Mouse (Mus musculus): Measurements from ENCODE around the gene Map3k11.

Gene Map3k11

DNA sequence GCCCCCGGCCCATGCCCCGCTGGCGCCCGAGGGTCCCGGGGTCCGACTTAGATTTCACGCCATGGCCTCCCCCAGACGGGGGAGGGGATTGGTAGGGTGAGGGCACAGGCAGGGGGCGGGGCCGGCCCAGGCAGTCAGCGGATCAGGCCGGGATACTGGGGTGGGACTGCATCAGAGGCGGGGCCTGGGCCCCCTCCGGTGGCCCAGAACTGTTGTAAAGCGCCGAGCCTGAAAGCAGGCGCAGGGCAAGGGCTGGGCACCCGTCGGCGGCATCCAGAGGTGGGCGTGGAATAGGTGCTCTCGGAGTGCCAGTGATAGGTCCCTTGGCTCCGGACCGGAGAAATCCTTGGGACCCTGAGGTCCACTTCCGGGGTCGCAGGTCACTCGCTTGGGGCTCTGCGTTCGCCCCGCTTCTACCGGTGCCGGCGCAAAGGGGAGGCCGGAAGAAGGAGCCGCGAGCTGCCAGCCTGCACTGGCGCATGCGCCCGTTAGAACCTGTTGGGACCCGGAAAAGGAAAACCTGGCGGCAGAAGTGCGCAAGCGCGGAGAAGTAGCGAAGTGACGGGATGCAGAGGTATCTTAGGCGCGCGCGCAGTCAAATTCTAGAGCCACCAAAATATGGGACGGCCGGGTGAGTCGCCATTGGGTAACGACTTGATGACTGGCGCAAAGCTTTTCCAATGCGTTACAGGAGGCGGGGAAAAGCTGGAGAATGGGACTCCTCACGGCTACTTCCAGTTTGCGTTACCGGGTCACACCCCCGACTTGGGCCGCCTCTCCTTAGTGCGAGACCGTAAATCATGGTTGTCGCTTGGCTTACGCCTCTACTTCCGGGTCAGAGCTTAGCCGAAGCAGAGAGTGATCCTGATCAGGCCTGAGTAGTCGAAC, at the start of gene Map3k11, which contains the start of gene Pcnx3:
TSS of gene Map3k11 (plus strand) at position 543 of the 888 bp plus-strand sequence.
TSS of gene Pcnx3 (minus strand) at position 709 of the 888 bp plus-strand sequence.
- DNase-seq (ENCODE audit: low spot score), result peak; percentile 96

DNA sequence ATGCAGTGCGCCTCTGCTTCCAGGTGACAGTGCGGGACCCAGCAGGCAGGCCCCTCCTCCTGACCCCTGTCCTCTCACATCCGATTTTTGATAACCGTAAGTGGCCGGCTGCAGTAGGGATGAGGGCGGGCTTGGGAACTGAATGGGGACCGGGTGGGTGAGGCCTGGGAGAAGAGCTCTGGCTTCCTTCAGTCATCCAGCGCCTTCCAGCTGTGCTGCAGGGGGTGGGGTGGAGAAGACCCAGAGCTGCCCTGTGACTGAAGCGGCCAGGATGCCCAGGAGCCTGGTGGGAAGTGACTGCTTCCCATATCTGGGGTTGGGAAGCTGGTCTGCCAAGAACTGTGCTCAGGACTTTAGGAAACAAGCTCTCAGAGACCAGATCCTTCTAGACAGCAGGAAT, 48.2 kb upstream of the Map3k11 start:
- DNase-seq (ENCODE audit: low spot score), result no peak

DNA sequence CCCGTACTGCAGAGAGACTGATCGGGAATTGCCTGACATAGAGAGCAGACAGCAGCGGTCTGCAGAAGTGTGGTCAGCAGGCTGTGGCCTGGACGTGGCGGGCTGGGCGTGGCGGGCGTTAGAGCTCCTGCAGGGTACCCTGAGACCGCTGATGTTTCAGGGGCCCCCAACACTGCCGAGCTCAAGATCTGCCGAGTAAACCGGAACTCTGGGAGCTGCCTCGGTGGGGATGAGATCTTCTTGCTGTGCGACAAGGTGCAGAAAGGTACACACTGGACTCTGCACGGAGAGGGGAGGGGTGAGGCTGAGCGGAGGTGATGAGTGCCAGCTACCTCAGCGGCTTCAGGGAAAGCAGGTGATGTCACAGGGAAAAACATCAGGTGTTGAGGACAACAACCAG, 47.5 kb upstream of the Map3k11 start:
- no peak for DNase-seq (ENCODE audit: low spot score)

DNA sequence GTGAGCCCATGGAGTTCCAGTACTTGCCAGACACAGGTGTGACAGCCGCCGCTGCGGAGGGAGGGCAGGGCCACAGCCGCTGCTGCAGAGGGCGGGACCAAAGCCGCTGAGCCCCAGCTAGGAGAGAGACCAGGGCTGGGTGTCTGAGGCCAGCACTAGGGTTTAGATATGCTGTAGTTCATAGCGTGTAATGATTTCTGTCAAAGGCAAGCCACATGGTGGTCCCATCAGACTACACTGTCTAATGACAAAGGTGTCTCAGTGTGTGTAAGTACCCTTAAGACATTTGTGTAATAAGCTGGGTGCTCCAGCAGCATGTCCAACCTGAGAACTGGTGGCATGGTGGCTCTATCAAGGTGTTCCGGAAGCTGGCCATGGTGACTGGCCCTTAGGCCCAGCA, 46.9 kb upstream of the Map3k11 start:
- DNase-seq (ENCODE audit: low spot score), result no peak

DNA sequence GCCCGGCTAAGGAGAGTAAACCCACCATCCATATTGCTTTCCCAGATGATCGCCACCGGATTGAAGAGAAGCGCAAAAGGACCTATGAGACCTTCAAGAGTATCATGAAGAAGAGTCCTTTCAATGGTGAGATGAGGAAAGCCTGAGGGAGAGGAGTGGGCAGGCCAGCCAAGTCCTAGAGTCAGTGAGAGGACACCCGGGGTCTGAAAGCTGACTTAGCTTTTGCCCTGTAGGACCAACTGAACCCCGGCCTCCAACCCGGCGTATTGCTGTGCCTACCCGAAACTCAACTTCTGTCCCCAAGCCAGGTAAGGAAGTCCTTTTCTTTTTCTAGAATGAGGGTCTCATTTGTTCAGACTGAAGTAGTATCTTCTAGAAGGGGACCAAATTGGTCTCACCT, 43.3 kb upstream of the Map3k11 start:
- DNase-seq (ENCODE audit: low spot score), result no peak

DNA sequence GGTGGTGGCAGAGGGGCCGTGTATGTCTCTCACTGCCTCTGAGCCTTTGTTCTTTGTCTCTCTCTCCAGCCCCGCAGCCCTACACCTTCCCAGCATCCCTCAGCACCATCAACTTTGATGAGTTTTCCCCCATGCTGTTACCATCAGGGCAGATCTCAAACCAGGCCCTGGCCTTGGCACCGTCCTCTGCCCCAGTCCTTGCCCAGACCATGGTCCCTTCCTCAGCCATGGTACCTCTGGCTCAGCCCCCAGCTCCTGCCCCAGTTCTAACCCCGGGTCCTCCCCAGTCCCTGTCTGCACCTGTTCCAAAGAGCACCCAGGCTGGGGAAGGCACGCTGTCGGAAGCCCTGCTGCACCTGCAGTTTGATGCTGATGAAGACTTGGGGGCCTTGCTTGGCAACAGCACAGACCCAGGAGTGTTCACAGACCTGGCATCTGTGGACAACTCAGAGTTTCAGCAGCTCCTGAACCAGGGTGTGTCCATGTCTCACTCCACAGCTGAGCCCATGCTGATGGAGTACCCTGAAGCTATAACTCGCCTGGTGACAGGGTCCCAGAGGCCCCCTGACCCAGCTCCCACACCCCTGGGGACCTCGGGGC, 41.7 kb upstream of the Map3k11 start:
- no peak for DNase-seq (ENCODE audit: low spot score)

DNA sequence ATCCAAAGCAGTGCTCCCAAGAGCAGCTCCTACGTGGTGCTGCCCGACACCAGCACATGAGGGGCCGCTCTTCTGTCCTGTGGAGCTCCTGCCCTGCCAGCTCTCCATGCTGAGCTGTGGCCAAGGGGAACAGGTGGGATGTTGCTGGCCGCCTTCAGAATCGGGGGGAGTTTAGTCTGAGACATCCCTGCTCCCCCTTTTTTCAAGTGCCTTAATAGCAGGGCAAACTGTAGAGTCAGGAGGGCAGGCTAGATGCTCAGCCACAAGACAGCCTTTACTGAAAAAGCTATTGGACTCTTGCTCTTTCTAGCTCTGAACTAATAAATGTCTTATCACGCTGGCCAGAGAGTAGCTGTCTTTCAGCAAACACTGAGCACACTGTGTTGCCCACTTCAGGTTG, 40.8 kb upstream of the Map3k11 start:
- no peak for DNase-seq (ENCODE audit: low spot score)

DNA sequence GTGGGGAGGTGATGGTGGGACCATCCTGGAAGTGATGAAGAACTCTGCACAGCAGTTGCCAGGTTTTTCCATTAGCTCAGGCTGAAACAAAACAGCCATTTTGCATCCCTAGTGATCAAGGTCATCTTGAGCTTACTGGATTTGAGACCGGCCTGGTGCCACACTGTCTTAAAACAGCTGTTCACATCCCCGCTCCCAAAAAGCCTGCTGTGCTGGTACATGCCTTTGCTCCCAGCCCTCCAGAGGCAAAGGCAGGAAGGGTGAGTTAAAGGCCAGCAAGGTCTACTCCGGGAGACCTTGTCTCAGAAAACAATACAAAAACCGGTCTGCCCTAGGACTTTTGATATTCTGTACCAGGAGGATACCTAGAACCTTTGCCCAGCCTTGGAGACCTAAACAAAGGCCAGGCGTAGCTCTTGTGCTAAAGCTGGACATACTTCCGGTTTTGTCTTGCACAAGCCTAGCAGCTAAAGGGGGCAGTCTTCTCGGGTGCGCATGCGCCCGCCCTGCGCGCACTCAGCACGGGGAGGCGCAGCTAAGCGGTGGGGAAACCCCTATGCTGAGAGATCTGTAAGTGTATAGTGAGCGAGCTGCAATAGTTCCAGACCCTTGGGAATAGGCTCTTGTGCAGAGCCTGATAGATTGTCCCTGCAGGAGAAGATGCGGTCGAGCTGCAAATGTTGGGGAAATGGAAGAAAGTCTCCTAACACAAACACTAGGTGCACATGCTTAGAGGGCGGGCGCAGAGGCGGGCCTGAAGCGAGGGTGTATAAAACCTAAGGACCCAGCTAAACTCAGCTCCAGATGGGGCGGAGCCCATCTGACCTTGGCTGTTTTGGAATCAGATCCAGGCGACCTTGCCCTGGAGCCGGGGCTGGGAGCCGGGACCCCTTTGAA, 39.9 kb upstream of the Map3k11 start:
- peak; percentile 69 for DNase-seq (ENCODE audit: low spot score)

DNA sequence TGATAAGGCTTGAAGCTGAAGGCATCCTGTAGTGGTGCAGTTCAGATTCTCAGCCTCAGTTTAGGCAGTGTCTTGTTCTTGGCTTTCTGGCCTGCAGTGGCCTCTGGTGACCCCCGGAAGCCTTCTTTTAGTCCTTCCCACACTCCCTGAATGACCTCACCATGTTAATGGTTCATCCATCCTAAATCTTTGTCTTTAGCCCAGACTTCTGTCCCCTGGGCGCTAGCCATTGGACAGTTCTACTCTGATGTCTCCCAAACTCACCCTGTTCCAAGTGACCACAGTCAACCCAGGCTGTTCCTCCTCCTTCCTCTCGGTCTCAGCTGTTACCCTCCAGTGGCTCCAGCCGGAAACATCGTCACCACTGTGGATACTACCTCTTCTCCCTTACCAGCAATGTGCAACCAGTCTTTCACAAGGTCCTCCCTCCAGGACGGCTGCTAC, 39.2 kb upstream of the Map3k11 start:
- DNase-seq (ENCODE audit: low spot score), result no peak

DNA sequence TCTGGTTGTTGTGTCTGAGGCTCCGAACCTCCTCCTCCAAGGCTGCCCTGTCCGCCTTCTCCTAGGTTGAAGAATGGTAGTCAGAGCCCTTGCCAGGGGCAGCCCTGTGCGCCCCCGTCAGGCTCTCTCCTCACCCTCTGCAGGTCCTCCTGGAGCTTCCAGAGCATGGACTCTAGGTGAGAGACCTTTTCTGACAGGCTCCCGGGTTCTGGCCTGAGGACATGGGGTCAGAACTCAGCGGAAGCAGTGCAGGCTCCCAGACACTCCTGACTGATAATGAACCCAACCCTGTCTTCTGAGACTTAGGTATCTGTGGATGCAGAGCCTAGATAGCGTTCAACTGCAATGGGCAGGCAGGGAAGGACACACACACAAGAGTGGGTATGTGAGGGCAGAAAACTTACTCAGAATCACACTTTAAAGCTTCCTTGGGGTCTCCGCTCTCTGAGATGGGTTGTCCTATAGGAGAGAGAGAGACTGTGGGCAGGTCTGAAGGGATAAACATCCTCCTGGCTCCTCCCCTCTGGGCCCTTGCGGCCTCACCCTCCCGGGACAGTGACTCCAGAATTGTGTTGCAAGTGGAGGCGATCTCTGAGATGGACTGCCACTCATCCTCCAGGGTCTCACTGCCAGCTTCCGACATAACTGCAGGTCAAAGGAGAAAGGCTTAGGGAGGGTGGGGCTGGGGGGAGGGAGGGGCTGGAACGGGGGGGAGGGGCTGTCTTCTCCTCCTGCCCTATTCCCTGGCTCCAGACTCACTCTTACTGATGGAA, 36.9 kb upstream of the Map3k11 start:
- DNase-seq (ENCODE audit: low spot score), result no peak

DNA sequence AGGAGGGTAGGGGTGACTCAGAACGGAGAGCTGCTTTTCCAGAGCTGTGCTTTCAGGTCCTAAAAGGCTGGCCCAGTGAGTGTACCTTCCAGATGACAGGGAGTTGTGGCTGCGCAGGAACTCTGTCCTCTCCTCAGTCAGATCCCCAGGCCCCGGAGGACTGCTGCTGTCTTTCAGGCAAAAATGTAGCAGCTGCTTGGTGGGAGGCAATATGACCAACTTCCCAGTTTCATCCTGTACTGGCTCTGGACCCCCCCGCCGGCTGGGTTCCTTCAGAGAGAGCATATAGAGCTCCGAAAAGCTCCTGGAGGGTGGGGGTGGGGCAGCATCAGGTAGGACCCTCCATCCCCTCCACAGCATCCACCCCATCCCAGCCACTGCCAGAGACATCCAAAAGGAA, 36.0 kb upstream of the Map3k11 start:
- no peak for DNase-seq (ENCODE audit: low spot score)

DNA sequence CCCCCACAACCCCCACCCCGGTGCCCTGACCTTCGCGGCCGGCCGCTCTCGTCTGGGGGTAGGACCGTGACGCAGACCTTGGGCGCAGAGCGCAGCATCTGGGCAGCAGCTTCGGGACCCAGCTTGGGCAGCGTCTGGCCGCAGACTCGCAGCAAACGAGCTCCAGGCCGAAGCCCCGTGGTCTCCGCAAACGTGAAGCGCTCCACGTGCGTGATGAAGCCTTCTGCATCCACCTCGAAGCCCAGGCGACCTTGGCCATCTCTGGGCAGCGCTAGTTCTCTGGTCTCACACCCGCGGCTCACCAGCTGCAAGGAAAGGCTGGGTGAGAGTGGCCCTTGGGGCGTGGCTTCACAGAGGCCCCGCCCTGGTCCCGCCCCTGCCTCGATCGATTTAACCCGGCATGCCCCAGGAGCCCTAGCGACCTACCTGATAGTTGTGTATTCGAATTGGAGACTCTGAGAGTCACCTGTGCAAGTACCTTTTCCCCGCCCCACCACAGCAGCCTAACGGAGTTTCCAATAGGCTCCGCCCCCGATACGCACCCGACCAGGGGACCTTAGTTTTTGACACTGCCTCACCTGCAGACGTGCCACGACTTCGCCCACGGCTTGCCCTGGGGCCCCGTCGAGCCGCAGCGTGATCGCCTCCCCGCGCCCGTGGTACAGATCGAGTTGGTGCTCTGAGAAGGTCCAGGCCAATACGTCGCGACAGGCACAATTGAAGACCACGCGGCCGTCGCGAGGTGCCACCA, 34.4 kb upstream of the Map3k11 start:
- DNase-seq (ENCODE audit: low spot score), result no peak

DNA sequence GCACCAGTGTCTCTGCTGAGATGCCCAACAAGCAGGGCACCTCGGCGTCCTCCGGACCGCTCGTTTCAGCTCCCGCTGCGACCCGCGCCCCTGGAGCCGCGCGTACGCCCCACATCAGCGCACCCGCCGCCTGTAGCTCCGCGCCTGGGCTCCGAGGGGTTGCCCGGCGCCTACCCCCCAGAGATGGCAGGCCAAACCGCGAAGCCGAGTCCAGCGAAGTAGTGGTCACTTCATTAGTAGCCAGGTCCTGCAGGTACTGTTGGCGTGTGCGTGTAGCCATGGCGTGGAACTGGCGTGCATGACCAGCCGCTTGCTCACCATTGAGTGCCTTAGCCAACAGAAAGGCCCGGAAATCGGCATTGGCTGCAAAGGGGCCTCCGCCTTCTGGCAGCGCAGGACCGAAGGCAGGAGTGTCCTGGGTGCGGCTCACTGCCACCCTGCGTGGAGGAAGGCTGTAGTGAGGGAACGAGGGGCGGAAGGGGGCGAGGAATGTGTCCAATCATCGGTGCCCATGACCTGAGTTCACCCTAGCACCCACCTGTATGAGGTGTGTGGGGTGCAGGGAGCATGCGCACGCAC, 33.7 kb upstream of the Map3k11 start:
- no peak for DNase-seq (ENCODE audit: low spot score)

DNA sequence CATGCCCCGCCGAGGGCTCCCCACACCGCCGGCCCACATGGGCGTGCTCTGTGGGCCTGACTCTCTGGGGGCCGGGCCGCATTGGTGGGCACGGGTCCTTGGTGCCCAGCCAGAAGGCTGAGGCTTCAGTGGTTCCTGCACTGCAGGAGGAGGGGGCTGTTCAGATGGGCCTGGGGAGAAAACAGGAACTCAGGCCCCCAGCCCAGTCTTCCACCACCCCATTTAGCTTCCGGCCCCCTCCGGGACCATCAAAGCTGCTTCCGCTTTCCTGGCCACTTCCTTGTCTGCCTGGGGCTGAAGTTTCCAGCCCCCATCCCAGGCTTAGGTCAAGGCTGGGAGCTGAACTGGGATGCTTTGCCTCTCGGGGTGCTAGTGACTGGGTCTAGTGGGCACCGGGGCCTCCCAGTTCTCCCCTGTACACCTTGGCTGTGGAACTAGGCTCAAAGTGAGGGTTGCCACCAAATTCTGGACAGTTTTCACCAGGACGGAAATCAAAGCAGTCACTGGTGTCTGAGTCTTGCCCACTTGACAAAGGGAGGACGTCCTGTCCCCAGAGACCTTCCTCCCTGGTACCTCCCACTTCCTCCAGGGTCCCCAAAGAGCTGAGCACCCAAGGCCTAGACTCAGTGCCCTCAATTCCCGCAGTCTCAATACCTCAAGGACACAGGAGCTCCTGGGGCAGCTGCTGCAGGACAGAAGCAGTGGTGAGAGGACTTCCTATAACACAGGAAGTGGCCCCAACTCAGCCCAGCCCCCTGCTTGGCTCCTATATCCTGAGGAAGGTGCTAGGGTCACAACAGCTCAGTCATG, 27.4 kb upstream of the Map3k11 start:
- no peak for DNase-seq (ENCODE audit: low spot score)

DNA sequence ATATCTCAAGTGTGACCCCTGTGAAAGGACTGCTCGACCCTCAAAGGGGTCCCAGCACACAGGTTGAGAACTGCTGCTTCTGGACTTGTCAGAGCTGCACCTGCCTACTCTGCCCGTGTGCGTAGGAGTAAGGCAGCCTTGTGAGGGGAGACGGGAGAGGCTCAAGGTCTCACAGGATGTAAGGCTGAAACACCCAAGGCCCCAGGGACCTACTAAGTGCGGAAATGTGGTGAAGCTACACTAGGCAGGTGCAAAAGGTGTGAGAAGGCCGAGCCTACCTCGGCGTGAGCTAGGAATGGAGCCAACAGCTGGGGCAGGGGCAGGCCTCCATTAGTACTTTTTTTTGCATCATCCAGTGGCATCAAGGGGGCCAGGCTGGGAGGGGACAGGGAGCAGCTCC, 26.2 kb upstream of the Map3k11 start:
- DNase-seq (ENCODE audit: low spot score), result no peak

DNA sequence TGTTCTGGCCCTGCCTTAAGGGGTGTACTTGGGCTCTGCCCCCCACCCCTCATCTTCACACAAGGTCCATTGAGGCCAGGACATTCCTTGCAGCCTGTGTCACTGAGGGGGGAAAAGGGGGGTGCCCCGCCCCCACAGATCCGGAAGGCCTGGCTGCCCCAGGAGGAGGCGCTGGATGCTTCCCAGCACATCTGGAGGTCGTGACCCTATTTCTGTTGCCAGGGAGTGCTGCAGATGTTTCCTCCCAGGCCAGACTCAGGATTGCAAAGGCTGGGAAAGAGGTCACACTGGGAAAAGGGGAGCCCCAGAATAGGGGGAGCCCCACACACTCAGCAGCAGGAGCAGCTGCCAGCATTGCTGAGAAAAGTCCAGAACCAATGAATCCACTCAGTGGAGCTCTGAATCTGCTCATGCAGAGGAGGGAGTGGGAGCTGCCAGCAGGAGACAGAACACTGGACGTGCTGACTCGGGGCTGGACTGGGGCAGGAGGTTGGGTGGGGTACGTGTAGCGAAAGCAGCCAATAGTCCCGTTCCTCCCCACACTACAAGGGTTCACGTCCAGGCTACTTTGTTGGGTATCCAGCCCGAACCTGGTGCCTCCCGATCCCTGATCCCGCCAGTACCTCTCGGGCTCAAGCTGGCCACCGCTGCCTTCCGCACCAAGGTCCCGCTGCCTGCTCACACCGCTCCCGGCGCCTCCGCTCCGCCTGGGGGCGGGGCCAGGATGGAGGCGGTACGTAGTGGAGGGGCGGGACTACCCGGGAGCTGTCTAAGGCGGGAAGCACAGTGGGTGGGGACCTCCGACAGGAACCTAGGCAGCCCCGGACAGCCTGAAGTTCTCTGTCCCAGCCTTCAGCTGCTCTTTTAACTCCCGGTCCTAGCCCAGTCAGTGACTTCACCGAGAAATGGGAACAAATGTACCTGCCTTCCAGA, 25.3 kb upstream of the Map3k11 start, which contains the start of gene Sipa1:
TSS of gene Sipa1 (minus strand) at position 727 of the 933 bp plus-strand sequence.
- peak; percentile 95 for DNase-seq (ENCODE audit: low spot score)

DNA sequence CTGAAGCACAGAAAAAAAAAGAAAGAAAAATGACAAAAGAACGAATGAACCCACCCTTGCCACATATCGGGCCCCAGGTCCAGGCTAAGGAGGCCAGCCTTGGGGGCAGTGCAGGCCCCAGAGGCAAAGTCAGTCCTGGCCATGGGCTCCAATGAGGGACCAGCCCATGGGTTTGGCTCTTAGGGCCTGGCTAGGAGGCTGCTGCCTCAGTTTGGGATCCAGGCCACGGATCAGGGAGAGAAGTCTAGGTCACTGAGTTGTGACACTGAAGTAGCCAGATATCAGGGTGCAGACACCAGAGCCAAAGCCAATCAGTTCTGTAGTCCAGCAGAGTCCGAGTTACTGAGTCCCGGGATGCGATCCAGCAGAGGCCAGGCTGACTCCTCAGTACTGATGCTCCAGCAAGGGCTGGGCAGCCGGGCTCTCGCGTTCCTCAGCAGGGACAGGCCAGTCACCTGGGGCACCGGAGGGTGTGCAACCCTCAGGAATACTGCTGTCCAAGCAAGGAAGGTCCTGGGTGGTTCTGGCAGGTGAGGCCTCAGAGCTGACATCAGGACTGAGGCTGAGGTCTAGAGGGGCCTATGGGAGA, 23.8 kb upstream of the Map3k11 start:
- no peak for DNase-seq (ENCODE audit: low spot score)

DNA sequence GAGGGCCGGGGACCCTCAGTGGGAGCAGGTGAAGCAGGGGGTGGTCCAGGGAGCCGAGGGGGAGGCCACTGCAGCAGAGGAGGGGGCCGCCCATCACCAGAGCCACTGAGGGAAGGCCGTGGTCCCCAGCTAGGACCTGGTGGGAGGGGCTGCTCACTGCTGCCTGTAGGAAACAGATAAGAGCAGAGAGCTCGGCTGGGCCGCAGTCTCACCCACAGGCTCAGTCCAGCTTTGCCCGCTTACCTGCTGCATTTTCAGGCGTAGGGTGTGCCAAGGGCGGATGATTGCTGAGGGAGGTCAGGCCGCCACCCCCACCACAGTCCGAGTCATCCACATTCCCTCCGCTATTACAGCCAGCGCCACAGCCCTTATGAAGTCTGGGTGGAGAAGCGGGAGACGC, 23.1 kb upstream of the Map3k11 start:
- DNase-seq (ENCODE audit: low spot score), result peak; percentile 87
